Mouse (Mus musculus): ENCODE measurements around the gene Edrf1.

DNA sequence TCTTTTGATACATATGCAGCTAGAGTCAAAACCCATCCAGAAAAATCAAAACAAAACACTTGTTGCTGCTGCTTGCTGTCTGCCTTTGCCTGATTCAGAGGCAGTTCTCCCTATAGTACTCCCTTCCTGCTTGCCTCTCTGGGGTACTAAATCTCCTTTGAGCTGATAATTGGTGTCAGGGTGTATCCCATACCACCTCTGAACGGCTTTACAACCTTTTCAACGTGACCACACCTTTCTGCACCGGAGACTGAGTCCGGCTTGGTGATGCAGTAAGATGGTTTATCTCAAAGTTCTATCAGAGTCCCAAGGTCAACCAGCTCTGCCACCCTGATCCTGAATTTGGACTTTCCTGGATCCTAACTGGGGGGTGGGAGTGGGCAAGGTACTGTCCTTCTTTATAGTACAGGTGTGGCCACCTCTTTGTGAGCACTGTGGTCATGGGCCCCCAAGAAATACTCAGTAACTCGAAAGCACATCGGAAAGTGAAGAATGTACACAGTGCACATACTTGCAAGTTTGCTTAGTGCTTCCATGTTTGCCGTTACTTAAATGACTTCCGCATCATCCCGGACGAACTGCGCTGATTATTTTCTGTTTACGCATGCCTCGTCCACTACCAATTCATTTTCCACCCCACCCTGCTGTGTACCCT, 32.8 kb upstream of the Edrf1 start:
- no peak for TF ChIP-seq POLR2A (IDR thresholded peaks at IDR 0.05; ENCODE audit: insufficient read length, low read depth)
- no peak for TF ChIP-seq MAX (IDR thresholded peaks at IDR 0.05; ENCODE audit: low read depth)
- no peak for TF ChIP-seq MYOD1 (IDR thresholded peaks at IDR 0.05; ENCODE audit: control insufficient read depth in 1 of 3, insufficient read length in 2 of 3, low read depth in 2 of 3)
- TF ChIP-seq USF1 (IDR thresholded peaks at IDR 0.05; ENCODE audit: low read depth): no peak
